Mouse (Mus musculus) C2C12 (cell line): ENCODE measurements around the gene Sbno1.

Experiments used
- CTCF ChIP-seq: IDR thresholded peaks from one replicate; pipeline ENCODE4 v1.5.1; 2011; ENCODE audit not compliant: control insufficient read depth, insufficient read depth, insufficient read length
- MAX ChIP-seq: IDR thresholded peaks from one replicate; pipeline ENCODE4 v1.6.1; 2011; ENCODE audit warnings: mild to moderate bottlenecking, control low read depth
- USF1 ChIP-seq: IDR thresholded peaks from one replicate; pipeline ENCODE4 v1.6.1; 2011; ENCODE audit warnings: low read depth, mild to moderate bottlenecking, control low read depth, moderate library complexity

- TF ChIP-seq MAX = no peak
- TF ChIP-seq CTCF = no peak
- TF ChIP-seq USF1 = no peak
Observed at GRCm38 (mm10) chr5:124450051-124450450, 24.2 kb upstream of the Sbno1 start.
